Mouse (Mus musculus): ENCODE data around the gene Gsk3b.

Gsk3b gene

GRCm38 (mm10) chr16:38236936-38237585, 148.3 kb downstream of the Gsk3b start:
- TF ChIP-seq GATA4 (IDR thresholded peaks at IDR 0.05; ENCODE audit: insufficient replicate concordance, low read length) = no peak

DNA sequence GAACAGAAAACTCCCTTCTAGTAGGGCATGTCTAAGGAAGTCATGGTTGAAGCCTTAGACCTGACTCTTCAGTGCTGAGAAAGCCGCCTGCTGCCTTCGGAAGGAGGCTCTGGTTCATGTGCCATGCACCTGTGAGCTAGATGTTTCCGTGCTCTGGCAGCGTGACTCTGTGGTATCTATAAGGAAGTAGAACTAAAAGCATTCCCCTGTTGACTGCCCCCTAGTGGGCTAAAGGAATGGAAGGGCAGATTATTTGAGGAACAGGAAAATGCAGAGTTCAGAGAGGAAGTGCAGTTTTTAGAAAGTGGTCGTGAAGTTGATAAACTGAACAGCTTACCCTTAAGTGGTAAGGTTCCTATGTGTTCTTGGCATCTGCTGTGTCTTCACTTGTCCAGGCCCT, 150.9 kb downstream of the Gsk3b start:
- TF ChIP-seq GATA4 (IDR thresholded peaks at IDR 0.05; ENCODE audit: insufficient replicate concordance, low read length) = no peak

- TF ChIP-seq GATA4 (IDR thresholded peaks at IDR 0.05; ENCODE audit: insufficient replicate concordance, low read length) = no peak
Measured at GRCm38 (mm10) chr16:38240167-38240566, 151.4 kb downstream of the Gsk3b start.

DNA sequence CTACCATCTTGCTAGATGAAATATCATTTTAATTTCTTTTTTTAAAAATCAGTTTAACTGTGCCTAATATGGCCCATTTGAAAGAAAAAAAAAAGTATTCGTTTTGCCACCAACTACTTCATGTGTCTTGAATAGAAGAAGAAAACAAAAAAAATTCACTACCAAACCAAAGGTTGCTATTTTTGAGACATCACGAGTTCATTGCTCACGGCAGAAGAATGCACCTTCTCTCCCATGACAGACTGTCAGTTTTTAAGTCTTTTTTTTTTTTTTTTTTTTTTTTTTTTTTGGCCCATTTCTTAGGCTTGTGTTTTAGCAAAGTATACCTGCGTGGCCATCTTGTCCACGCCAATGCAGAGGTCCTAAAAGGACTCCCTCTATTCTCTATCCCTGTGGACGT, 155.3 kb downstream of the Gsk3b start:
- no peak for TF ChIP-seq GATA4 (IDR thresholded peaks at IDR 0.05; ENCODE audit: insufficient replicate concordance, low read length)

- no peak for TF ChIP-seq GATA4 (IDR thresholded peaks at IDR 0.05; ENCODE audit: insufficient replicate concordance, low read length)
Measured at GRCm38 (mm10) chr16:38245379-38245778, 156.6 kb downstream of the Gsk3b start.

GRCm38 (mm10) chr16:38245849-38246585, 157.2 kb downstream of the Gsk3b start:
- TF ChIP-seq GATA4 (IDR thresholded peaks at IDR 0.05; ENCODE audit: insufficient replicate concordance, low read length) = no peak

GRCm38 (mm10) chr16:38248331-38248961, 159.6 kb downstream of the Gsk3b start:
- TF ChIP-seq GATA4 (IDR thresholded peaks at IDR 0.05; ENCODE audit: insufficient replicate concordance, low read length) = no peak

DNA sequence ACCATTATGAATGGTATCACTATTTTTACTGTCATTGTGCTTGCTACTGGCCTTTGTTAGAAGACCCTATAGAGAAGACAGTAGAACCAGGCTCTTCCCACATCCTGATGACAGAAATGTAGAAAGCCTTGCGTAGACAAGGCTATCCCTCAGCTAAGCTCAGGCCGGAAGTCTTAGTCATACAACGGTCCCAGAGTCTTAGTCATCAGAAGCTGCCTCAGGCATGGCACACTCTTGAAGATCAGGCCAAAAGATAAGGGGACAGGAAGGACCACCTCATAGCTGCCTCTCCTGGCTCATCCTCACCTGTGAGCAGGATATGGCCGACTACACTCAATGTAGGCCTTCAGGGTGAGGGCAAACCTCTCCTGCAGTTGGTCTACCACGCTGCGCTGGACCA, 161.7 kb downstream of the Gsk3b start:
- TF ChIP-seq GATA4 (IDR thresholded peaks at IDR 0.05; ENCODE audit: insufficient replicate concordance, low read length) = no peak

DNA sequence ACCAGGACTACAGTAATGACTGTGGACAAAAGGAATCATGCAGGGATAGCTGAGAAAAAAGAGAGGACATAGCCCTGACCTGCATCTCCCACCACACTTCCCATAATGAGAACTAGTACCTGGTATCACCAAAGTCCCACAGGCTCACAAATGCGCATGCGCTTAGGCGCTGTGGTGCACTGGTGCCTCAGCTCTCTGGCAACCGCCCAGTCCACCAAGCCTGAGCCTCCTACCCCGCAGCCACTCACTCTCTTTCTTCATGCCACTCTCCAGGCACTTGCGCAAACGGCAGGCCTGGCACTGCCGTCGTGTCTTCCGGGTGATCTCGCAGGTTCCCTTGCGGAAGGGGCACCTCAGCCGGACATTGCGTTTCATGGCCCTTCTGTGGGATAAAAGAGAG, 165.2 kb downstream of the Gsk3b start:
- no peak for TF ChIP-seq GATA4 (IDR thresholded peaks at IDR 0.05; ENCODE audit: insufficient replicate concordance, low read length)

GRCm38 (mm10) chr16:38255107-38255506, 166.3 kb downstream of the Gsk3b start:
- TF ChIP-seq GATA4 (IDR thresholded peaks at IDR 0.05; ENCODE audit: insufficient replicate concordance, low read length) = no peak

GRCm38 (mm10) chr16:38255927-38256326, 167.1 kb downstream of the Gsk3b start:
- TF ChIP-seq GATA4 (IDR thresholded peaks at IDR 0.05; ENCODE audit: insufficient replicate concordance, low read length) = no peak

DNA sequence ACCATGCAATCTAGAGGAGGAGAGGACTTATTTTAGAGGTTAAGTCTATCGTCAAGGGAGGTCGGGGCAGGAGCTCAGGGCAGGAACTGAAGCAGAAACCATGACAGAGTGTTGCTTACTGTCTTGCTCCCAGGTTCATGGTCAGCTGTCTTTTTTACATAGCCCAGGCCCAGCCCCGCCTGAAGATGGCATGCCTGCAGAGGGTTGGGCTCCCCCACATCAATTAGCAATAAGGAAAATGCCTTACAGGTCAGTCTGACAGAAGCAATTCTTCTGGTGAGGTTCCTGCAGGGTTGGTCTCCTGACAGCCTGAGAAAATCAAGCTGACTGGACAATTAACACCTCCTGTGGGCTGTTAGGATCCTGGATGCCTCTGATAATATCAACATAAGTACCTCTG, 182.8 kb downstream of the Gsk3b start:
- TF ChIP-seq GATA4 (IDR thresholded peaks at IDR 0.05; ENCODE audit: insufficient replicate concordance, low read length) = no peak

- TF ChIP-seq GATA4 (IDR thresholded peaks at IDR 0.05; ENCODE audit: insufficient replicate concordance, low read length) = no peak
Measured at GRCm38 (mm10) chr16:38272483-38272882, 183.7 kb downstream of the Gsk3b start.

GRCm38 (mm10) chr16:38274737-38275136, 185.9 kb downstream of the Gsk3b start:
- TF ChIP-seq GATA4 (IDR thresholded peaks at IDR 0.05; ENCODE audit: insufficient replicate concordance, low read length) = no peak

GRCm38 (mm10) chr16:38279794-38280193, 191.0 kb downstream of the Gsk3b start:
- TF ChIP-seq GATA4 (IDR thresholded peaks at IDR 0.05; ENCODE audit: insufficient replicate concordance, low read length) = peak; percentile 50; the same call in 1 of the 2 replicates

GRCm38 (mm10) chr16:38280951-38281350, 192.2 kb downstream of the Gsk3b start:
- TF ChIP-seq GATA4 (IDR thresholded peaks at IDR 0.05; ENCODE audit: insufficient replicate concordance, low read length) = no peak
